Mouse (Mus musculus): ENCODE measurements around the gene Slc25a12.

DNA sequence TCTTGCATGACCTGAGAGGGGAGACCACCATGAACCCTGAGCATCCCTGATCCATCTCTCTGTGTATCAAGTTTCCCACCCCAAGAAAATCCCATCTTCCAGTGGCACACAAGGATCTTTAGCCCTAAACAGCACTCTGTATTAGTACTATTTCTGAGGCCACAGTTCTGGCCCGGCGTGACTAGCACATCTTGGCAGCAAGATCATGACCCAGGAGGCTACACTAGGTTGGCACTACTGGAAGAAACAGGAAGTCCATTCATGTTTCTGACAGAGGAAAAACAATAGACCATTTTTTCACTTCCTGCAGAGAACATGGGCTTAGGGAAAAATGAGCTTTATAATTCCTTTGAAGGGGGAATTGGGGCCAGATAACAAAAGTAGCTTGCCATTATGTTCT is 39.8 kb downstream of the Slc25a12 start:
- TF ChIP-seq POLR2A (IDR thresholded peaks at IDR 0.05; ENCODE audit: borderline replicate concordance, low read depth, low read length), result no peak
- TF ChIP-seq CTCF (IDR thresholded peaks at IDR 0.05; ENCODE audit: low read depth, low read length), result no peak

All from bone marrow macrophage, adult 2 months (primary cell).